Mouse (Mus musculus) lung, postnatal 25 days (tissue): Measurements from ENCODE around the gene Pcdh15.

Experiments used
- DNase-seq: peaks from one replicate; pipeline ENCODE4 v3.0.0; 2022; ENCODE audit warnings: low spot score

The Pcdh15 gene

GRCm38 (mm10) chr10:73379001-73379400 is 279.9 kb downstream of the Pcdh15 start:
- no peak for DNase-seq

GRCm38 (mm10) chr10:73384003-73384402 is 284.9 kb downstream of the Pcdh15 start:
- DNase-seq: no peak

GRCm38 (mm10) chr10:73400426-73400825 is 301.3 kb downstream of the Pcdh15 start:
- DNase-seq: no peak

- DNase-seq: no peak
Measured at GRCm38 (mm10) chr10:73425408-73425807, 326.3 kb downstream of the Pcdh15 start.

- no peak for DNase-seq
Measured at GRCm38 (mm10) chr10:73431345-73431744, 332.2 kb downstream of the Pcdh15 start.

GRCm38 (mm10) chr10:73484082-73484481 is 384.9 kb downstream of the Pcdh15 start:
- DNase-seq: no peak

- no peak for DNase-seq
Measured at GRCm38 (mm10) chr10:73491654-73492053, 392.5 kb downstream of the Pcdh15 start.

- no peak for DNase-seq
Measured at GRCm38 (mm10) chr10:73514846-73515245, 415.7 kb downstream of the Pcdh15 start.

GRCm38 (mm10) chr10:73515742-73516141 is 416.6 kb downstream of the Pcdh15 start:
- no peak for DNase-seq

GRCm38 (mm10) chr10:73519438-73519837 is 420.3 kb downstream of the Pcdh15 start:
- no peak for DNase-seq

GRCm38 (mm10) chr10:73552831-73553230 is 453.7 kb downstream of the Pcdh15 start:
- no peak for DNase-seq

- DNase-seq: no peak
Measured at GRCm38 (mm10) chr10:73564216-73564615, 465.1 kb downstream of the Pcdh15 start.

GRCm38 (mm10) chr10:73574711-73575297 is 475.7 kb downstream of the Pcdh15 start:
- no peak for DNase-seq

- DNase-seq: no peak
Measured at GRCm38 (mm10) chr10:73667501-73667900, 568.4 kb downstream of the Pcdh15 start.

- no peak for DNase-seq
Measured at GRCm38 (mm10) chr10:73700519-73701286, 601.6 kb downstream of the Pcdh15 start.

GRCm38 (mm10) chr10:73725566-73726240 is 626.6 kb downstream of the Pcdh15 start:
- no peak for DNase-seq

- no peak for DNase-seq
Measured at GRCm38 (mm10) chr10:73733246-73733645, 634.1 kb downstream of the Pcdh15 start.

GRCm38 (mm10) chr10:73749021-73749420 is 649.9 kb downstream of the Pcdh15 start:
- DNase-seq: no peak

- DNase-seq: no peak
Measured at GRCm38 (mm10) chr10:73753876-73754275, 654.7 kb downstream of the Pcdh15 start.

GRCm38 (mm10) chr10:73782945-73783344 is 683.8 kb downstream of the Pcdh15 start:
- DNase-seq: peak; percentile 2

GRCm38 (mm10) chr10:73788163-73788562 is 689.0 kb downstream of the Pcdh15 start:
- DNase-seq: no peak

- DNase-seq: no peak
Measured at GRCm38 (mm10) chr10:73805069-73805468, 705.9 kb downstream of the Pcdh15 start.

- DNase-seq: no peak
Measured at GRCm38 (mm10) chr10:73812311-73812710, 713.2 kb downstream of the Pcdh15 start.
